Mouse (Mus musculus) monocyte, adult 2 months (primary cell): ENCODE measurements around the gene Serpina1d.
"Not testable (repeated sequence)": the region's sequence is repeated elsewhere in the genome, so short reads cannot be mapped to it uniquely, and the experiment has no call there.

ENCODE experiments used
- DNase-seq, 2 experiments: peaks; one replicate each; pipeline ENCODE4 v3.0.0; 2022; ENCODE audit warnings: low spot score in 2 of 2, low read depth in 1 of 2

Gene Serpina1d

GRCm38 (mm10) chr12:103773246-103773851 lies at the start of gene Serpina1d:
TSS of gene Serpina1d (minus strand) at chr12:103773592.
- not testable (repeated sequence) for DNase-seq

- not testable (repeated sequence) for DNase-seq
Observed at GRCm38 (mm10) chr12:103770597-103770996, 2.8 kb downstream of the Serpina1d start.

- DNase-seq, result not testable (repeated sequence)
Observed at GRCm38 (mm10) chr12:103763083-103763482, 10.3 kb downstream of the Serpina1d start.

GRCm38 (mm10) chr12:103760316-103760715 lies 13.1 kb downstream of the Serpina1d start:
- not testable (repeated sequence) for DNase-seq

- not testable (repeated sequence) for DNase-seq
Observed at GRCm38 (mm10) chr12:103745957-103746356, 27.4 kb downstream of the Serpina1d start.

GRCm38 (mm10) chr12:103737791-103738580 lies 35.4 kb downstream of the Serpina1d start:
- DNase-seq, result not testable (repeated sequence)

- not testable (repeated sequence) for DNase-seq
Observed at GRCm38 (mm10) chr12:103735566-103735965, 37.8 kb downstream of the Serpina1d start.

GRCm38 (mm10) chr12:103735101-103735500 lies 38.3 kb downstream of the Serpina1d start:
- not testable (repeated sequence) for DNase-seq
